Mouse (Mus musculus) frontal cortex, adult (tissue): Measurements from ENCODE around the gene Zfp992.
"Not testable (repeated sequence)": the region's sequence is repeated elsewhere in the genome, so short reads cannot be mapped to it uniquely, and the experiment has no call there.

Experiments
- ATAC-seq: cut with Nextera tagmentation; 2 replicates; pipeline ENCODE4 v1.9.2; 2017; ENCODE audit warnings: mild to moderate bottlenecking, moderate library complexity, mixed read lengths; ENCODE audit not compliant: low TSS enrichment

The Zfp992 gene

GRCm38 (mm10) chr4:146448950-146449349, at the start of gene Zfp992:
Gene Zfp992 (plus strand): TSS chr4:146449023.
- not testable (repeated sequence) for ATAC-seq

- ATAC-seq = not testable (repeated sequence)
Measured at GRCm38 (mm10) chr4:146429467-146429866, 19.4 kb upstream of the Zfp992 start.

- not testable (repeated sequence) for ATAC-seq
Measured at GRCm38 (mm10) chr4:146430876-146431275, 17.9 kb upstream of the Zfp992 start.

- not testable (repeated sequence) for ATAC-seq
Measured at GRCm38 (mm10) chr4:146435539-146435938, 13.3 kb upstream of the Zfp992 start.

GRCm38 (mm10) chr4:146437256-146437655, 11.6 kb upstream of the Zfp992 start:
- not testable (repeated sequence) for ATAC-seq

- ATAC-seq = not testable (repeated sequence)
Measured at GRCm38 (mm10) chr4:146444345-146444744, 4.5 kb upstream of the Zfp992 start.

GRCm38 (mm10) chr4:146445121-146445520, 3.7 kb upstream of the Zfp992 start:
- ATAC-seq = not testable (repeated sequence)

- not testable (repeated sequence) for ATAC-seq
Measured at GRCm38 (mm10) chr4:146446135-146446534, 2.7 kb upstream of the Zfp992 start.

GRCm38 (mm10) chr4:146447016-146447415, 1.8 kb upstream of the Zfp992 start:
- ATAC-seq = not testable (repeated sequence)

- ATAC-seq = not testable (repeated sequence)
Measured at GRCm38 (mm10) chr4:146449711-146450110, 888 bp downstream of the Zfp992 start.

- ATAC-seq = not testable (repeated sequence)
Measured at GRCm38 (mm10) chr4:146452576-146452975, 3.8 kb downstream of the Zfp992 start.

GRCm38 (mm10) chr4:146454170-146454569, 5.3 kb downstream of the Zfp992 start:
- ATAC-seq = not testable (repeated sequence)

- ATAC-seq = no peak
Measured at GRCm38 (mm10) chr4:146454896-146455295, 6.1 kb downstream of the Zfp992 start.

GRCm38 (mm10) chr4:146455321-146455721, 6.5 kb downstream of the Zfp992 start:
- no peak for ATAC-seq

- no peak for ATAC-seq
Measured at GRCm38 (mm10) chr4:146456061-146456726, 7.4 kb downstream of the Zfp992 start.

GRCm38 (mm10) chr4:146457126-146457525, 8.3 kb downstream of the Zfp992 start:
- ATAC-seq = no peak

GRCm38 (mm10) chr4:146457720-146458119, 8.9 kb downstream of the Zfp992 start:
- no peak for ATAC-seq

- not testable (repeated sequence) for ATAC-seq
Measured at GRCm38 (mm10) chr4:146459822-146460221, 11.0 kb downstream of the Zfp992 start.

- ATAC-seq = not testable (repeated sequence)
Measured at GRCm38 (mm10) chr4:146460685-146461084, 11.9 kb downstream of the Zfp992 start.

GRCm38 (mm10) chr4:146463649-146464351, 15.0 kb downstream of the Zfp992 start:
- ATAC-seq = not testable (repeated sequence)

GRCm38 (mm10) chr4:146469984-146470383, 21.2 kb downstream of the Zfp992 start:
- not testable (repeated sequence) for ATAC-seq

- ATAC-seq = not testable (repeated sequence)
Measured at GRCm38 (mm10) chr4:146474181-146474580, 25.4 kb downstream of the Zfp992 start.
